Mouse (Mus musculus): ENCODE measurements around the gene 9930111J21Rik2. TPM values are rescaled to one million over a fixed set of nuclear protein-coding genes. Genes with fewer than 3 reads are reported as not detected.
"Not testable (repeated sequence)": the region's sequence is repeated elsewhere in the genome, so short reads cannot be mapped to it uniquely, and the experiment has no call there.

9930111J21Rik2 gene
- polyA plus RNA-seq, 1 experiment from 2014 or later, result 0.41 TPM

- not testable (repeated sequence) for H3K4me3 ChIP-seq (replicated peaks; ENCODE audit: low read length); H3K4me2 ChIP-seq (replicated peaks); H3K27me3 ChIP-seq (ENCODE audit: control insufficient read depth, insufficient read depth, low read length); H3K4me1 ChIP-seq (replicated peaks; ENCODE audit: control insufficient read depth, insufficient read depth, low read length); ATAC-seq (ENCODE audit: low FRiP score); DNase-seq (ENCODE audit: low spot score); H3K27ac ChIP-seq; H3K9ac ChIP-seq; H3K36me3 ChIP-seq (replicated peaks; ENCODE audit: control insufficient read depth, insufficient read depth); H3K9me3 ChIP-seq (ENCODE audit: control insufficient read depth, low read length)
- 92% methylated on average over 1 of the region's 2 CpGs for whole genome bisulfite sequencing
Observed at GRCm38 (mm10) chr11:48989981-48990380, 61.1 kb downstream of the 9930111J21Rik2 start.

- not testable (repeated sequence) for H3K4me3 ChIP-seq (replicated peaks; ENCODE audit: low read length); H3K9ac ChIP-seq
Observed at GRCm38 (mm10) chr11:48988219-48988618, 62.8 kb downstream of the 9930111J21Rik2 start.

GRCm38 (mm10) chr11:48982848-48983247, 68.2 kb downstream of the 9930111J21Rik2 start:
- H3K4me1 ChIP-seq (replicated peaks; ENCODE audit: control insufficient read depth, insufficient read depth, low read length); H3K9ac ChIP-seq; H3K9me3 ChIP-seq (ENCODE audit: control insufficient read depth, low read length); DNase-seq (ENCODE audit: low spot score); H3K27ac ChIP-seq; ATAC-seq (ENCODE audit: low FRiP score); H3K4me2 ChIP-seq (replicated peaks); H3K27me3 ChIP-seq (ENCODE audit: control insufficient read depth, insufficient read depth, low read length); H3K36me3 ChIP-seq (replicated peaks; ENCODE audit: control insufficient read depth, insufficient read depth); H3K4me3 ChIP-seq (replicated peaks; ENCODE audit: low read length): not testable (repeated sequence)
- no CpG with 5 or more reads among the region's 3 CpGs for WGBS

More at GRCm38 (mm10) chr11:48988219-48988618, 62.8 kb downstream of the 9930111J21Rik2 start:
- not testable (repeated sequence) for DNase-seq (ENCODE audit: low spot score); H3K36me3 ChIP-seq (replicated peaks; ENCODE audit: control insufficient read depth, insufficient read depth); H3K27me3 ChIP-seq (ENCODE audit: control insufficient read depth, insufficient read depth, low read length); H3K4me2 ChIP-seq (replicated peaks); H3K27ac ChIP-seq; H3K4me1 ChIP-seq (replicated peaks; ENCODE audit: control insufficient read depth, insufficient read depth, low read length); H3K9me3 ChIP-seq (ENCODE audit: control insufficient read depth, low read length); ATAC-seq (ENCODE audit: low FRiP score)
- 74% methylated on average over 2 of the region's 3 CpGs for WGBS

- not testable (repeated sequence) for ATAC-seq (ENCODE audit: low FRiP score); H3K4me1 ChIP-seq (replicated peaks; ENCODE audit: control insufficient read depth, insufficient read depth, low read length); H3K27ac ChIP-seq
Observed at GRCm38 (mm10) chr11:48980052-48980451, 71.0 kb downstream of the 9930111J21Rik2 start.

GRCm38 (mm10) chr11:48979251-48979650, 71.8 kb downstream of the 9930111J21Rik2 start, which contains the start of gene 9930111J21Rik1:
Gene 9930111J21Rik1, minus strand, starts transcription at chr11:48979398.
- not testable (repeated sequence) for H3K4me2 ChIP-seq (replicated peaks); H3K36me3 ChIP-seq (replicated peaks; ENCODE audit: control insufficient read depth, insufficient read depth); H3K27me3 ChIP-seq (ENCODE audit: control insufficient read depth, insufficient read depth, low read length); H3K9me3 ChIP-seq (ENCODE audit: control insufficient read depth, low read length); ATAC-seq (ENCODE audit: low FRiP score); H3K4me1 ChIP-seq (replicated peaks; ENCODE audit: control insufficient read depth, insufficient read depth, low read length); H3K9ac ChIP-seq; H3K27ac ChIP-seq; DNase-seq (ENCODE audit: low spot score); H3K4me3 ChIP-seq (replicated peaks; ENCODE audit: low read length)
- no CpG with 5 or more reads among the region's 3 CpGs for WGBS

More at GRCm38 (mm10) chr11:48980052-48980451, 71.0 kb downstream of the 9930111J21Rik2 start:
- not testable (repeated sequence) for H3K36me3 ChIP-seq (replicated peaks; ENCODE audit: control insufficient read depth, insufficient read depth); H3K4me2 ChIP-seq (replicated peaks); H3K9ac ChIP-seq; DNase-seq (ENCODE audit: low spot score); H3K4me3 ChIP-seq (replicated peaks; ENCODE audit: low read length); H3K9me3 ChIP-seq (ENCODE audit: control insufficient read depth, low read length); H3K27me3 ChIP-seq (ENCODE audit: control insufficient read depth, insufficient read depth, low read length)
- WGBS, result no CpG with 5 or more reads among the region's 5 CpGs

GRCm38 (mm10) chr11:48978240-48978939, 72.7 kb downstream of the 9930111J21Rik2 start, which contains the start of gene Olfr56:
Gene Olfr56, plus strand, starts transcription at chr11:48978889.
- H3K9me3 ChIP-seq (ENCODE audit: control insufficient read depth, low read length); H3K9ac ChIP-seq; H3K36me3 ChIP-seq (replicated peaks; ENCODE audit: control insufficient read depth, insufficient read depth); H3K4me1 ChIP-seq (replicated peaks; ENCODE audit: control insufficient read depth, insufficient read depth, low read length); DNase-seq (ENCODE audit: low spot score); H3K27me3 ChIP-seq (ENCODE audit: control insufficient read depth, insufficient read depth, low read length); H3K4me3 ChIP-seq (replicated peaks; ENCODE audit: low read length); ATAC-seq (ENCODE audit: low FRiP score); H3K27ac ChIP-seq; H3K4me2 ChIP-seq (replicated peaks): not testable (repeated sequence)
- WGBS, result no CpG with 5 or more reads among the region's 1 CpGs

- not testable (repeated sequence) for H3K9me3 ChIP-seq (ENCODE audit: control insufficient read depth, low read length); H3K36me3 ChIP-seq (replicated peaks; ENCODE audit: control insufficient read depth, insufficient read depth); H3K4me2 ChIP-seq (replicated peaks); H3K27ac ChIP-seq; H3K4me1 ChIP-seq (replicated peaks; ENCODE audit: control insufficient read depth, insufficient read depth, low read length); H3K27me3 ChIP-seq (ENCODE audit: control insufficient read depth, insufficient read depth, low read length); H3K9ac ChIP-seq; ATAC-seq (ENCODE audit: low FRiP score); H3K4me3 ChIP-seq (replicated peaks; ENCODE audit: low read length); DNase-seq (ENCODE audit: low spot score)
- WGBS, result no CpG with 5 or more reads among the region's 1 CpGs
Observed at GRCm38 (mm10) chr11:48974686-48975085, 76.4 kb downstream of the 9930111J21Rik2 start.

Other genes with a start within 250 kb of the 9930111J21Rik2 start
- 4.6 and 5.6 TPM in 2 replicates for gene Trim41, start 233.9 kb downstream of the 9930111J21Rik2 start, polyA plus RNA-seq (2014; fragmentation: Nextera tagmentation; extraction: Ambion mirVana)
- 1.7 and 2.5 TPM in 2 replicates for gene Trim7, start 225.1 kb downstream of the 9930111J21Rik2 start, polyA plus RNA-seq (2014; fragmentation: Nextera tagmentation; extraction: Ambion mirVana)
- 1.6 and 2.4 TPM in 2 replicates for gene Gm12184, start 224.6 kb downstream of the 9930111J21Rik2 start, polyA plus RNA-seq (2014; fragmentation: Nextera tagmentation; extraction: Ambion mirVana)
- 4.0 and 4.2 TPM in 2 replicates for gene Irgm1, start 179.6 kb downstream of the 9930111J21Rik2 start, polyA plus RNA-seq (2014; fragmentation: Nextera tagmentation; extraction: Ambion mirVana)
- 0.16 and 0.74 TPM in 2 replicates for gene Gm5431, start 149.0 kb downstream of the 9930111J21Rik2 start, polyA plus RNA-seq (2014; fragmentation: Nextera tagmentation; extraction: Ambion mirVana)
- gene Psme2b, start 105.1 kb downstream of the 9930111J21Rik2 start, polyA plus RNA-seq (2014; fragmentation: Nextera tagmentation; extraction: Ambion mirVana), result 2.0 and 2.1 TPM in 2 replicates
- gene Olfr56, start 72.4 kb downstream of the 9930111J21Rik2 start, polyA plus RNA-seq (2014; fragmentation: Nextera tagmentation; extraction: Ambion mirVana), result not detected in 2 replicates
- 0.39 and 0.51 TPM in 2 replicates for gene 9930111J21Rik1, start 71.8 kb downstream of the 9930111J21Rik2 start, polyA plus RNA-seq (2014; fragmentation: Nextera tagmentation; extraction: Ambion mirVana)
- gene Gm12185, start 59.0 kb downstream of the 9930111J21Rik2 start, polyA plus RNA-seq (2014; fragmentation: Nextera tagmentation; extraction: Ambion mirVana), result 0.08 TPM in 1 of 2 replicates, not detected in the other
- not detected in 2 replicates for gene Tgtp1, start 57.1 kb downstream of the 9930111J21Rik2 start, polyA plus RNA-seq (2014; fragmentation: Nextera tagmentation; extraction: Ambion mirVana)
- gene Tgtp2, start 13.0 kb upstream of the 9930111J21Rik2 start, polyA plus RNA-seq (2014; fragmentation: Nextera tagmentation; extraction: Ambion mirVana), result not detected in 2 replicates
- 0.95 and 1.0 TPM in 2 replicates for gene Ifi47, start 25.3 kb upstream of the 9930111J21Rik2 start, polyA plus RNA-seq (2014; fragmentation: Nextera tagmentation; extraction: Ambion mirVana)
- gene Olfr1396, start 63.6 kb upstream of the 9930111J21Rik2 start, polyA plus RNA-seq (2014; fragmentation: Nextera tagmentation; extraction: Ambion mirVana), result not detected in 2 replicates
- not detected in 2 replicates for gene Olfr1395, start 91.0 kb upstream of the 9930111J21Rik2 start, polyA plus RNA-seq (2014; fragmentation: Nextera tagmentation; extraction: Ambion mirVana)
- gene Olfr1394, start 103.1 kb upstream of the 9930111J21Rik2 start, polyA plus RNA-seq (2014; fragmentation: Nextera tagmentation; extraction: Ambion mirVana), result not detected in 2 replicates
- gene Btnl9, start 135.9 kb upstream of the 9930111J21Rik2 start, polyA plus RNA-seq (2014; fragmentation: Nextera tagmentation; extraction: Ambion mirVana), result 0.05 and 0.11 TPM in 2 replicates
- gene Zfp62, start 152.1 kb upstream of the 9930111J21Rik2 start, polyA plus RNA-seq (2014; fragmentation: Nextera tagmentation; extraction: Ambion mirVana), result 46.8 and 48.2 TPM in 2 replicates
- gene Mgat1, start 192.9 kb upstream of the 9930111J21Rik2 start, polyA plus RNA-seq (2014; fragmentation: Nextera tagmentation; extraction: Ambion mirVana), result 31.0 and 31.1 TPM in 2 replicates
- not detected in 2 replicates for gene Olfr1393, start 227.1 kb upstream of the 9930111J21Rik2 start, polyA plus RNA-seq (2014; fragmentation: Nextera tagmentation; extraction: Ambion mirVana)
- gene Olfr1392, start 234.0 kb upstream of the 9930111J21Rik2 start, polyA plus RNA-seq (2014; fragmentation: Nextera tagmentation; extraction: Ambion mirVana), result not detected in 2 replicates